Mouse (Mus musculus) B cell, adult 2 months (primary cell): ENCODE data around the gene Kremen2.
"Not testable (repeated sequence)": the region's sequence is repeated elsewhere in the genome, so short reads cannot be mapped to it uniquely, and the experiment has no call there.

Source experiments
- DNase-seq, 2 experiments: peaks; one replicate each; pipeline ENCODE4 v3.0.0; 2022

Kremen2 gene

DNA sequence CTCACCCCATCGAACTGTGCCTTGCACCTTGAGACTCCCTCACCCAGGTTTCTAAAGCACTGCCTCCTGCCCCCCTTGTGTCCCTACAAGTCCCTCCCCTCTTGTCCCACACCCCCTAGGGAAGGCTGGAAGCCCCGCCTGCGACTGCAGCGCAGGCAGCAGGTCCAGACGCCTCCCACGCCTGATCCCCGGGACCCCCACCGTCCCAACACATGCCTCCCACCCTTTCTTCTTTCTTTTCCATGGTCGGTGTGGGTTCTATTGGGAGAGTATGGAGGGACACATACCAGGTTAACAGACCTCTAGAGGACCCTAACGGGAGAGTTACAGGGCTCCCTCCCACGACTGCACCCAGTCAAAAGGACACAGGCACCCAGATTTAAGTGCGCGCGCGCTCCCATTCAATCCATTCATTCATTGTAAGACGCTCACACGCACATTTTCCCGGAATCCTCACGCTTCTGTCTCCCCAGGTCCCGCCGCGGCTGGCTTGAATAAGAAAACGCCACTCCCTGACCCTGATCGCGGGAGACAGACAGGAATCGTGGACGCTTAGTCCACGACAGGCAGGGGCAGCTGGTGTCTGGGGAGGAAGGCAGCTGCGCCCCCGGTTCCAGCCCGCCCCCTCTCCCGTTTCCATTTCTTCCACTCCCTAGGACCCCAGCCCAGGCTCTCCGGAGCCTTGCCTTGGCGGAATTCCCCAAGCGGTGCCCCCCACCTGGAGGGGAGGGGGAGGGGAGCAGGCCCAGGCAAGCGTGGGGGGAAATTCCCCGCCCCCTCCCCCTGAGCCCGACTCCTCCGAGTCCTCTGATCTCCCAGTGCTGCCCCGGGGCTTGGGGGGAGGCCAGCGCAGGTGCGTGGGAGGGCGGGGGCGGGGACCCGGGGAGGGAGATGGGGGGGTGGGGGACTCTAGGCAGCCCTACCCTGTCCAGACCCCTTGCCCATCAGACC is at the start of gene Kremen2:
Gene Kremen2 (minus strand): TSS at position 533 of the 951 bp plus-strand sequence.
- peak; percentile 17 to 18 for DNase-seq

DNA sequence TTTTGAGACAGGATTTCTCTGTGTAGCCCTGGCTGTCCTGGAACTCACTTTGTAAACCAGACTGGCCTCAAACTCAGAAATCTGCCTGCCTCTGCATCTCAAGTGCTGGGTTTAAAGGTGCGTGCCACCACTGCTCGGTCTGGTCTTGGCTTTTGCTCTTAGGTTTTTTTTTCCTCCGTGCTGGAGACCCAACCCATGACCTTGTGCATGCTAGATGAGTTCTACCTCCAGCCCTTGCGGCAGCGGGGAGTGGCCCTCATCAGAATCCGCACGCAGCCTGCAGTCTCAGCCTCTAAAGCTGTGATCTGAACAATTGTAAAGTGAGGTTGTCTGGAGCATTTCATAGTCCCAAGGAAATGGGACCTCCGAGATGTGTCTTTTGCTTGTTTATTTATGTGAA is 49.7 kb upstream of the Kremen2 start:
- DNase-seq: no peak

DNA sequence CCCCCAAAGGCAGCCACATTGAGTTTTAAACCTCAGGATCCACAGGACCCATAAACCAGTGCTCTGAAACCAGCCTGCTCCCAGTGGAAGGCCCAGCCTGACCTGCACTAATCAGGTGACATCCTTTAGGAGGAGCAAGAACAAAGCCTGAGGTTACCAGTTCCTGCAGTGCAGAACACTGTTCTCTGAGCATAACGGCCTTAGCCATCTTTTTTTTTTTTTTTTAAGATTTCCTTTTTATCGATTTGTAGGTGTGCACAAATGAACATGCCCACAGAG is 45.4 kb upstream of the Kremen2 start:
- DNase-seq: no peak

DNA sequence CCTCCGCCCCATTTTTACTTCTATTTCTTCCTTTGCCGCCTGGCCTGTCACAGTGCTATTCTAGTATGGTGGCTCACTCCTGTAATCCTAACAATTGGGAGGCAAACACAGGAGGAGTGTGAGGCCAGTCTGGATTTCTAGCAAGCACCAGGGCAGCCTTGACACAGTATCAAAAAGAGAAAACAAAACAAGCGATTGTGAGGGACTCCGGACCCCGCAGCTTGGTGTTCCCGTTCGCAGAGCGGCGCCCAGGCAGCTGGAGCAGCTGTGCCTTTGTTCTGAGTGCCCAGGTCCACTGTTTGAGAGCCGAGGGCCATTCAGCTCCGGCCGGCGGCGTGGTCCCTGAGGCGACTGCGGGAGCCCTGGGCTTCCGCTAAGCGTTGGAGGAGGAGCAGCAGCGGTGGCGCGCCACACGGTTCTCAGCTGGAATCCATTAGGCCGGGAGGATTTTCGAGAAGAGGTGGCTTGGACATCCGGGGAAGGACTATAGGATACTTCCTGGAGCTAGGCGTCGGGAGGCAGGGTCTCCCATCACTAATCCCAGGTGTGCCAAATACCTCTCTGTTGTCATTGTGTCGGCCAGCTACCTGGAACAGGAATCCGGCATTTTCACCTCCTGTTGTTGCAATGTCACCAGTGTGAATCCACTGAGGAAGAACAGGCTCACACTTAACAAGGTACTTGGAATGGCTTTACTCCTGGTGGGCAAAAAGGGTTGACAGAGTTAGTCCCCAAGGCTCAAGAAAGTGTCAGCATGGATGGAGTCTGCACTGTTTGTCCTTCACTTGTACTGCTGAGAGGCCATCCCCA is 44.8 kb upstream of the Kremen2 start, which contains the start of gene Srrm2:
Gene Srrm2 (plus strand): TSS at position 264 of the 810 bp plus-strand sequence.
- DNase-seq: peak; percentile 51 to 54

DNA sequence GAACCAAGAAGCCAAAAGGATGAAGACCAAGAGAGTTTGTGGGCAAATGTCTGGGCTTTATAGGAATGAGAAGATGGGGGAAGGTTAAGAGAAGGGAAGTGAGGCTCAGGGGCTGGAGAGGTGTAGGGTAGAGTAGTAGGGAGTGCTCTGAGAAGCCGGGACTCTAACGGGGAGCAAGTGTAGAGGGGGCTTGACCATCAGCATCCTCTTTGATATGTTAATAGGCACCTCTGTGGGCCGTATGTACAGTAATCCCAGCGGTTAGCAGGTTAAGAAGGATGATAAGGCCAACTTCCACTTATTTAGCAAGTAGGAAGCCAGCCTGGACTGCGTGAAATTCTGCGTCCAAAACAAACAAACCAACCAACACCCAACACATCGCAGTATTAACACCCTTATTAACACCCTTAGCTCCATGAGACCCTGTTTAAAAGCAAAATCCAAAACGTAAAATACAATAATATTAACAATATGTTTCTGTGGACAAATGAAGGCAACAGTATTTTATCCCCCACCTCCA is 44.2 kb upstream of the Kremen2 start:
- DNase-seq: no peak

DNA sequence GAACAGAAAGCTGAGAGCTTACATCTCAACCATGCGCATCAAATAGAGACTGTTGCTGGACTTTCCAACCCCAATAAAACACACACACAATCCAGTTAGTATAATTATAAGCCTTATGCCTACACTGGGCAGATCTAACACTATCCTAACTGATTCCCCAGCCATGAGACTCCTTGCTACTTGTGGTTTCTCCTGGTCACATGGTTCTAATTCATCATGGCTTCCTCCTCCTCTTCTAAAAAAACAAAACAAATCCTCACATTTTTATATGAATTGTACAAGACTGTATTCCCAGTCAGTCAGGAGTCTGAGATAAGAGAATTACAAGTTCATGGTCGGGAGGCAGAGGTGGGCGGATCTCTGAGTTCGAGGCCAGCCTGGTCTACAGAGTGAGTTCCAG is 43.3 kb upstream of the Kremen2 start:
- no peak for DNase-seq

DNA sequence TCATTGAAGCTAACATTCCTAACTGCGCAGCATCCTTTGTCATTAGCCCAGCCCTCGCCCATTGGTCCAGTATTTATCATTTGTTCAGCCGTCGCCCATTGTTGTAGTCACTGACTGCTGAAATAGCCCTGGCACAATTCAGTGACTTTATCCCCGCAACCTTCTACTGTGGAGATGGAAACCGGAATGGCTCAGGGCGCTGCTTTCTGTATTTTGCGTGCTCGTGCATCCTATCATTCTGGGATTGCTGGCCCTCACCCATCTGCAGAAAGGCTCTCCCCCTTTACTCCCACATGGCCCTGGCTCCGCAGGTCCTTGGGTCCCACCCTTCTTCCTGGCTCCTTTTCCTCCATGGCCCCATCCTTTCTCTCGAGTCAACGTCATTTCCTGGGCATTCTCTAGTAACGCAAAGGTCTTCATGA is 40.9 kb upstream of the Kremen2 start:
- DNase-seq: no peak

DNA sequence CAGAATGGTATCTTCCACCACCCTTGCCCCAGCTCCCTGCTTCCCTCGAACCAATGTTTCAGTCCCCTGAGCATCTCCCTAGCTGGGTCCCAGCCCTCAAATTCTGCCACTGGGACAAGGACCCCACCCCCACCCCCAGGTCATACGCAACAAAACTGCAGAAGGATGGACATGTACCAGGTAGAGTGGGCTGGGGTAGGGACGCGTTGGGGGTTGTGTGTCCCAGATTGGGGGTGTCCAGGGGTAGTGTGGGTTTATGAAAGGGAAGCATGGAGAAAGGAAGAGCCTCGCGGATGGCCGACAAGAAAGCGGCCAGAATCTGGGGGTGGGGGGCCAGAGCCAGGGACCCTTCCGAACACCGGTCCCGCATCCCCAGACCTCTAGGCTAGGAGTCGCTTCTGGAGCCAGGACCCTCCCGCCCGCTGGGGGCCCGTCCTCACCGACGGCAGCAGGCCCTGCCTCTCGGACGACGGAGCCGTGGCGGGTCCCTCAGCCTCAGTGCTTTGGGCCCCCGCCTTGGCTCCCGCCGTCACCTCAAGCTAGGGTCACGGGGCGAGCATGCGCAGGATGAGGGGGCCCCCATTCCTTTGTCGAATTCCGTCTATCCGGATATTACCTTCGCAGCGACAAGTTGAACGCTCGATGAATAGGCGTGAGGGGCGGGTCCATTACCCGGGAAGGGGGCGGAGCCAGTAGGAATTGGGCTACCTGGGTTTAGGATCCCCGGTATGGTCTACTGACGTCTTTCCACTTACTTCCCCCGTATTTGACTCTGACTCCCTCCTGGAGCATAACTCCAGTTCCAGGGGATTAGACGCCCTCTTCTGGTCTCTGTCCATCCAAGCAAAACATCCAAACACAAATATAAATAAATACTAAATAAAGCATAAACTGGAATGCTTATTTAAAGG is 40.2 kb upstream of the Kremen2 start, which contains the start of gene Flywch2:
Gene Flywch2 (minus strand): TSS at position 521 of the 911 bp plus-strand sequence.
- peak; percentile 70 to 76 for DNase-seq

DNA sequence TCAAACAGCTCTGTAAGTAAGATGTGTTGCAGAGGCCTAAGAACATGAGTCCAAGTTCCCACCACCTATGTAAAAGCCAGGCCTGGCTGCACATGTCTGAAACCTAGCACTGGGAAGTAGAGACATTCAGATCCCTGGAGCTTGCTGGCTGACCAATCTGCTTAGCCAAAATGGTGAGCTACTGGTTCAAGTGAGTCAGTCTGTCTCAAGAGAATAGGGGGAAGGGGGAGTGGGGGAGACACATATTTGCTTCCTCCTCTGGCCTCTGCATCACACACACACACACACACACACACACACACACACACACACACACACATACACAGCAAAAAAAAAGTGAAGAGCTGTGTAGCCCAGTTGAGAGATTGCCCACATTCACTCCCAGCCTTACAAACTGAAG is 37.7 kb upstream of the Kremen2 start:
- no peak for DNase-seq

DNA sequence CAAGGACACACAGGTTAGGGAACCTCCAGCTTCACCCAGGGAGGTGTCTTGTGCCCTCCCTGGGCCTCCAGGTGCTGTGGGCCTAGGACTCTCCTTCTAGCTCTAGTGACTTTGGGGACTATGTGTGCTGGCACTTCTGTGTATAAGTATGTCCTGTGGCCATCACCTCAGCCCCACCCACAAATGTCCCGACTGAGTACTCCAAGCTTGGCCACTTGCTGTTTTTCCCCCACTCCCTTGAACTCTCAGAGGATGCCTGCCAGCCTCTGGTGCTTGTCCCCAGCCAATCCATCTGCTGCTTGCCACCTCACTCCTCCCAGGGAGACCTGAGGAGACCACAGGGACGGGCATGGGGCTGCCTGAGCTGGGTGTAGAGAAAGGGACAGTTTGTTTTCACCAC is 32.8 kb upstream of the Kremen2 start:
- DNase-seq: peak; percentile 26 to 27

DNA sequence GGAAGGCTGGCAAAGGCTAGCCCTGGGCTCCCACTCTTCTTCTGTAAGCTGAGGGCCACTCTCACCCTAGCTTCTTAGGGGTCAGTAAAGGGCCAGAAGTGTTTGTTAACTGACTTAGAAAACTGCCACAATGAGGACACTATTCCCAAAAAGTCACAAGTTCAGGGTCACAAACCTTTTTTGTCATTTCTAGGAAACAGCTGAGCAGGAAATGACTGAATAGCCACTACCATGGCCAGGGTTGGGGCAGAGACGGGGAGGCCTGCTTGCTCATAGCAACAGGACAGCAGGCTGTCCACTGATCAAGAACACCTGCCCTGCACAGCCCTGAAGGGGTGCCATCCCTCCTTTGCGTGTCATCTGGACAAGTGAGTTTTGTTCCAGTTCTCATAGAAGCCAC is 31.5 kb upstream of the Kremen2 start:
- no peak for DNase-seq

DNA sequence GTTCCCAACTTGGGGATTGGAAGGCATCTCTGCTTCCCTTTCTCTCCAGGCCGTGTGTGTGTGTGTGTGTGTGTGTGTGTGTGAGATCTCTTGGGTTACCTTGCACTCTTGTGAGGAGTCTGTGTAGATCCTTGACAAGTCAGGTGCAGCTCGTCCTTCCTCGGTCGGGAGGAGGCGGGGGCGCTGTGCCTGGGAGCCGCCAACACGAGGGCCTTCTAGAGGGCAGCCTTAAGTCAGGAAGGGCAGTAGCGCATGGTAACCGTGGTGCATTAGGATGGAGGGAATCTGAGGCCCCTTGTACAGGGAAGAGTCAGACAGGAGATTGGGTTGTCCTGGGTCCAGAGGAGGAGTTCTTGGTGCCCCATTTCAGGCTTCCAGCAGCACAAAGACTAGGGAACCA is 30.6 kb upstream of the Kremen2 start:
- DNase-seq: no peak

DNA sequence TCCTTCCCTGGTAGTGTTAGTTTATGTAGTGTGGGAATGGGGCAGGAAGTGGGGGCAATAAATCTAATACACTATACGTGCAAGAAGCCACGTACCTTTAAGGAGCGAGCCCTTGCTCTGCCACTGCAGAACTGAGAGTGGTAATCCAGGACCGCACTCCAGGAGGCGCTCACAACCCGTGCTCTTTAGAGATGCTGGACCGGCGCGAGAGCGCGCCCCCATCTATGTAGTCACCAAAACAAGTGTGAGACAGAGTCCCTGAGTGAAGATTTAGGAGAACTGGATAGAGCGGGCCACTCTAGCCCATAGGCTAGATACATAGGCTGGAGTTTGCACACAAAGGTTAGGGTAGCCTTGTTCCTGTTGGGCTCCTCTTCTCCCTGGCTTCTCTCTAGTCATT is 28.5 kb upstream of the Kremen2 start:
- DNase-seq: peak; percentile 91

DNA sequence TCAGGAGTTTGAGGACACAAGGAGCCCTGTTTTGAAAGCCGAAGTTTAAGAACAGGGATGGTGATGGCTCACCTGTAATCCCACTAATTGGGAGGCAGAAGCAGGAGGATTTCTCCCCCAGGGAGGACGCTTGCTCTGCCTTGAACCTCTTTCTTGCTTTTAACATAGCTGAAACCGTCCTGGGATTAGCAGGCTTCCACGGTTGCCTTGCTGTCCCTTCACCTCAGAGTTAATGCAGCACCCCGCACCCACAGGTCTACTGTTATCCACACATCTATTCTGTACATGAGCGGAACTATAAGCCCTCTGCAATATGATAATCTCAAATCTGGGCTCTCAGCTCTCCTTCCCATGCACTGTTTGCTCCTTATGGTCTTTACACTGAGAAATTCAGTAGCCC is 28.0 kb upstream of the Kremen2 start:
- no peak for DNase-seq

DNA sequence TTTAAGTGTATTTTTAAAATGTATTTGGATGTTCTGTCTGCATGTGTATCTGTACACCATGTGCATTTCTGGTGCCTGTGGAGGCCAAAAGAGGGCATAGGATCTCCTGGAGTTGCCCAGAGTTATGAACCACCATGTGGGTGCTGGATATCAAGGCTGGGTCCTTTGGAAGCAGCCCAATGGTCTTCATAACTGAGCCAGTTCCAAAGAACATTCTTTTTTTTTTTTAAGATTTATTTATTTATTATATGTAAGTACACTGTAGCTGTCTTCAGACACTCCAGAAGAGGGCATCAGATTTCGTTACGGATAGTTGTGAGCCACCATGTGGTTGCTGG is 26.6 kb upstream of the Kremen2 start:
- DNase-seq: not testable (repeated sequence)

DNA sequence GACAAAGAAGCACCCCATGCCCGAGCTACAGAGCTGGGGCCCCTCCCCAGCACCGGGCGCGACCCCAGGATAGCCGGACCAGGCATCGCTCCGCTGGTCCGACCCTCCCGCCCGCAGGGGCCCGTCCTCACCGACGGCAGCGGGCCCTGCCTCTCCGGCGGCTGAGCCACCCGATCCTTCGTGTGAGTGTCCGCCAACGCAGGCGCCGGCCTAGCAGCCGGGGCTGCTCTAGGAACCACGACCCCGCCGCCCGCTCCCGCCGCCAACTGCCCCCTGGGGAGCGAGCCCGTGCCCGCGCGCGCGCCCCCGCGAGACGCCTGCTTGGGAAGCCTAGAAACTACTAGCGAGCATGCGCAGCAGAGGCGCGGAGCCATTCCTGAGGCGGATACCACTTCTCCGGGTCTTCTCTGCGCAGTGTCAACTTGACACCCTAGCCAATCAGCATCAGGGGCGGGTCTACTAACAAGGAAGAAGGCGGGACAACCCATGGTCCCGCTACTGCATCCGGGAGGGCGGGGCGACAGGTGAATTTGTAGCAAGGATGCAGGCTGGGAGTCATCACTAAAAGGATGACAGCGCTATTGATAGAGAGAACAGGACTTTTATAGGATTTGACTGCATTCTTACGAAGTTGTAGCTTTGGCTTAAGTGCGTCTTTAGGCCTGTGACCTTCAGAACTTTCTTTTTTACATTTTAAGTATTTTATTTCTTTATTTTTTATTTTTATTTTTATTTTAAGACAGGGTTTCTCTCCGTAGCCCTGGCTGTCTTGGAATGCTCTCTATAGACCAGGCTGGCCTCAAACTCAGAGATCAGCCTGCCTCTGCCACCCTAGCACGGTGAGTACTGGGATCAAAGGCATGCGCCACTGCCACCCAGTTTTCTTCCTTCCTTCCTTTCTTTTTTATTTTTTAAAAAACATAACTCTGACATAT is 25.9 kb upstream of the Kremen2 start, which contains the start of gene Flywch1:
Gene Flywch1 (minus strand): TSS at position 319 of the 935 bp plus-strand sequence.
- peak; percentile 94 to 95 for DNase-seq

DNA sequence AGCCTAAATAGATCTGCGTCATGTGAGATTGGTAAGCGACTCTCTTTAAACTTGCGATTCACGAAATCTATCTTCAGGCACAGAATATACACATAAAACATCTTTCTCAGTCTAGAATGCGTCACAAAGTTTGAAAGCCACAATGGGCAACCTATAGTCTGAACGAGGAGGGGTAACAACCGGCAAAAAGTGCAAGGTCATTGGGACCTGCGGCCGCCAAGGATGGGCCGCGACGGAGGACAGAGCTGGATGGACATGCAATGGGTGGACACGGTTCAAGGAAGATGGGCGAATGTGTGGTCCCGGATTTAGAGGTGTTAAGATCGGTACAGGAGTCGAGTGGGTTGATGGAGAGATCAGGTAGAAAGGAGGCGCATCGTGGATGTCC is 25.3 kb upstream of the Kremen2 start:
- DNase-seq: no peak

DNA sequence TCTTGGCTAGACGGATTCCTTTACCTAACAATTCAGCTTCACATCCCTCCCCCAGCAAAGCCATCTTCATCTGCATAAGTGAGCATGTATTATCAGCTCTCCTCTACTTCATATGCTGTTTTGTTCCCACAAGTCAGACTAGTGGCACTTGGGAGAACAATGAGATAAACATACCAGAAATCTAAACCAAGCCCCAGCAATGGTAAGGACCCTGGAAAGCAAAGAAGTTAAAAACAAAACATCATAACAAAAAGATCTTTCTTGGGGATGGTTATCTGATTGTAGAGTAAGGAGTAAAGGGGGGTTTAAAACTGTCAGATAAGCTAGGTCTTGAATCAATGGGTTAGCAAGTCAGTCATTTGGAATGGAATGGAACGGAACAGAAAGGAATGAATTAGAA is 24.9 kb upstream of the Kremen2 start:
- DNase-seq: no peak

DNA sequence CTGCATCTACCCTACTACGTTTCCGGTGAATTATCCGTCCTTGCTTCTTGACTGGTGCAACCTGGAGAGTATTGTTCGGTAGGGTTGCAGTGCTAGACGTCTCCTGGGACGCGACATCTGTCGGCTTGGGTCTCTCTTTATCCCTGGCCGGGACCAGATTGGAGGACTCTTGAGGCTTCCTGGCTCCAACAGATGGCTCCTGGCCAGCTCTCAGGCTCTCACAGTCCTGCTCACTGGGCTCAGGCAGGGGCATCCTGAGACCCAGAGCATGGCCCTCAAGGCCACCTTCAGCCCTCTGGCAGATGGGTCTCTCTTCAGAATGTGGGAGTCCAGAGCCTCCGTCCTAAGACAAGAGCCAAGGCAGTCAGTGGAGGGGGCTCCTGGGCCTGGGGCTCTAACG is 17.3 kb upstream of the Kremen2 start:
- DNase-seq: no peak

DNA sequence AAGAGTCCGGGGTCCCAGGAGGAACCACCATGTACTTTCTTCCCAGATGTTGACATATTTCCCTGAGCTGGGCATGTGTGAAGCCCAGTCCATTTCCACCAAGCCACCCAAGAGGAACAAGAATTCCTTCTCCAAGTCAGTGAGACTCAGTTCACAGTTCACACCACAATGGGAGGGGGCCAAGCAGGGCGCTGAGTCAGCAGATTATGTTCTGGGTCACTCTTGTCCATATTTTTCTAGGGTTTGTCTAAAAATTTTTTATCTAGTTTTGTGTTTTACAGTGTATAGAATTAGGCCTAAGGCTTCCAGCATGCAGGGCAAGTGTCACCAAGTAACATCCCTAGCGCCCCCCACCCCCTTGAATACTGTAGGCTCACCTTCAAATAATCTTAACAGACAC is 15.5 kb upstream of the Kremen2 start:
- no peak for DNase-seq

DNA sequence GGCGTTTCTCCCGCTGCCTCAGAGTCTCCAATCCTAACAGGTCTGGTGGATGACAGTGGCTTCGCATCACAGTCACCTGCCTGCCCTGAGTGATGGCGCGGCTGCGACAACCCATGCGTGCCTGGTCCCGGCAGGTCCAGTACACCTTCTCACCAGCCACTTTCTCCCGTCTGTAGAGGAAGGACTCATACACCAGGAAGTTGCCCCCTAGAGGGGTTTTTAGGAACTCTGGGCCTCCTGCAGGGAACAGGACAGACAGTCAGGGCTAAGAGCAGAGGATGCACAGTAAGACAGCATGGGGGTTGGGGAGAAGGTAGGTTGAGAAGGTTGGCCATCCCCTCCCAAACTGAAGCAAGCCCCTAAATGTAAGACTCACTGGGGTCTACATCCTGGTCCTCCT is 14.6 kb upstream of the Kremen2 start:
- DNase-seq: no peak
